Mouse (Mus musculus) neural tube, embryonic 12.5 days (tissue): ENCODE measurements around the gene Mesd. TPM values are rescaled to one million over a fixed set of nuclear protein-coding genes. Genes with fewer than 3 reads are reported as not detected.

Experiments
- ATAC-seq: fragments of 200-750 bp; cut with Nextera tagmentation; 2 replicates; pipeline ENCODE4 v1.8.0; 2017; ENCODE audit warnings: low read depth, mild to moderate bottlenecking, moderate TSS enrichment, moderate library complexity; ENCODE audit not compliant: low FRiP score
- H3K27ac ChIP-seq: fragments of 300-500 bp; sonication (generic); 2 replicates; pipeline ENCODE4 v1.5.1; 2016
- H3K27me3 ChIP-seq: fragments of 300-500 bp; sonication (generic); replicated peaks from 2 replicates; pipeline ENCODE4 v1.6.1; 2016; ENCODE audit warnings: mild to moderate bottlenecking
- H3K36me3 ChIP-seq: fragments of 300-500 bp; sonication (generic); 2 replicates; pipeline ENCODE4 v1.6.1; 2016; ENCODE audit warnings: mild to moderate bottlenecking
- H3K4me1 ChIP-seq: fragments of 300-500 bp; sonication (generic); 2 replicates; pipeline ENCODE4 v1.6.1; 2016
- H3K4me2 ChIP-seq: fragments of 300-500 bp; sonication (generic); replicated peaks from 2 replicates; pipeline ENCODE4 v1.6.1; 2016; ENCODE audit warnings: mild to moderate bottlenecking
- H3K4me3 ChIP-seq: fragments of 300-500 bp; sonication (generic); 2 replicates; pipeline ENCODE4 v1.5.1; 2016
- H3K9ac ChIP-seq: fragments of 300-500 bp; sonication (generic); 2 replicates; pipeline ENCODE4 v1.6.1; 2016; ENCODE audit warnings: mild to moderate bottlenecking
- H3K9me3 ChIP-seq: fragments of 300-500 bp; sonication (generic); 2 replicates; pipeline ENCODE4 v1.6.1; 2016; ENCODE audit warnings: mild to moderate bottlenecking
- WGBS: fragments of 180-500 bp; shearing (Covaris S2); methylation state at CpG from one replicate; pipeline ENCODE4 v1.1.7; 2016; 5-methylcytosine and 5-hydroxymethylcytosine counted together
- polyA plus RNA-seq: library from polyadenylated mRNA; unstranded; fragments of >200 nt; fragmentation: Nextera tagmentation; extraction: Ambion mirVana; gene quantifications from 2 replicates; pipeline ENCODE4 v1.2.1, GENCODE M21; 2016

Mesd gene
- polyA plus RNA-seq, 1 experiment from 2014 or later: 79.3 TPM

DNA sequence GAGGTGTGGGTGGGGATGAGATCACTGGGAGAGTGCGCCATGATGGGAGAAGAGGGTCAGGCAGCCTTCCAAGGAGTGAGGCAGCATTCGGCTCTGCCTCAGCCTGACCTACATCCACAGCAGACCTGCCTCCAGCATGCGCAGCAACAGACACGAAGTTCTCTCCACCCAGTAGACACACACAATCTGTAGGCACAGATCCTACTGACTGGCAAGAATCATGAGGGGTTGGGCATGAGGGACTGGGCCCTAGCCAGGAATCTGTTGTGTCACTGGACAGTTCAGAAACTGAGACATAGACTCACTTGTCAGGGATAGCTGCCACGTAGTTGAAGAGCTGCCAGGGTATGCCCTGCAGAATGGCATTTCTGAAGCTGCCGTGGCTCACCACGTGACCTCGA, 57.4 kb downstream of the Mesd start:
- Histone ChIP-seq H3K36me3 (no peaks in the 10 kb centered on the region), H3K4me2 (no peak overlapping the region), H3K9me3 (no peaks in the 10 kb centered on the region), H3K9ac (no peak overlapping the region), H3K4me1 (no peaks in the 10 kb centered on the region), H3K27me3 (no peaks in the 10 kb centered on the region), H3K4me3 (no peak overlapping the region), H3K27ac (no peak overlapping the region)
- 91% methylated on average over 8 of the region's 8 CpGs for WGBS
- no peak for ATAC-seq

DNA sequence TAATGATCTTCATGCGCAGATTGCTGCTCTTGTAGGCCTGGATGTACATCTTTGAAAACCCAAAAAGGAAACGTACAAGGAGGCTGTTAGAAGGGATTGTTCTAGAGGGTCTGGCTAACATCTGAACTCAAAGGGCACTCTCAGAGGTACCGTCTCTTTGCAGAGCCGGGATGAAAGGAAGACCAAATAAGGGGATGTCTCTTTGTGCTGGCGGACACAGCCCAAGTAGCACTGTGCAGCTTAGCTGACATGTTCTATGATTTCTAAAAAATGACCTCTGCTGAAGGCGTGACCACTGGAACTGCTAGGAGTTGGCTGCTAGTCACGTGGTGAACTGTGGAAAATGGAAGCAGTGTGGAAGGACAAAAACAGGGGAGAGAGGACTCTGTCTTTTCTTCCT, 64.5 kb downstream of the Mesd start:
- Histone ChIP-seq H3K9ac (no peak overlapping the region), H3K4me1 (no peaks in the 10 kb centered on the region), H3K4me3 (no peak overlapping the region), H3K36me3 (no peaks in the 10 kb centered on the region), H3K9me3 (no peaks in the 10 kb centered on the region), H3K27me3 (no peaks in the 10 kb centered on the region), H3K4me2 (no peak overlapping the region), H3K27ac (no peak overlapping the region)
- ATAC-seq: no peak
- 77% methylated on average over 7 of the region's 7 CpGs for WGBS

GRCm38 (mm10) chr7:83949662-83950061, 65.4 kb downstream of the Mesd start:
- no peak for ATAC-seq
- H3K36me3 ChIP-seq: no peaks in the 10 kb centered on the region
- H3K27me3 ChIP-seq: no peaks in the 10 kb centered on the region
- 67% methylated on average over 6 of the region's 6 CpGs for WGBS
- no peak overlapping the region for H3K9ac ChIP-seq
- H3K27ac ChIP-seq: no peak overlapping the region
- H3K4me1 ChIP-seq: no peaks in the 10 kb centered on the region
- H3K4me2 ChIP-seq: no peak overlapping the region
- no peaks in the 10 kb centered on the region for H3K9me3 ChIP-seq
- no peak overlapping the region for H3K4me3 ChIP-seq

Other genes with a start within 250 kb of the Mesd start
- 1.5 and 1.6 TPM in 2 replicates for gene Il16, start 138.7 kb upstream of the Mesd start, polyA plus RNA-seq
- gene Cfap161, start 89.6 kb upstream of the Mesd start, polyA plus RNA-seq: 0.40 TPM in 1 of 2 replicates, not detected in the other
- 21.2 and 23.3 TPM in 2 replicates for gene Tlnrd1, start 161 bp upstream of the Mesd start, polyA plus RNA-seq
- 0.08 and 0.20 TPM in 2 replicates for gene Cemip, start 202.0 kb downstream of the Mesd start, polyA plus RNA-seq